Mouse (Mus musculus) stomach, embryonic 14.5 days (tissue): ENCODE data around the gene Dus3l. TPM values are rescaled to one million over a fixed set of nuclear protein-coding genes. Genes with fewer than 3 reads are reported as not detected.

Experiments
- ATAC-seq: fragments of 200-750 bp; cut with Nextera tagmentation; 2 replicates; pipeline ENCODE4 v1.8.0; 2017; ENCODE audit warnings: low read depth, moderate TSS enrichment; ENCODE audit not compliant: insufficient number of reproducible peaks, insufficient read depth, low FRiP score
- H3K27ac ChIP-seq: fragments of 300-500 bp; sonication (generic); 2 replicates; pipeline ENCODE4 v1.5.1; 2014; ENCODE audit warnings: mild to moderate bottlenecking, low read length, moderate library complexity, mixed read lengths
- H3K27me3 ChIP-seq: fragments of 300-500 bp; sonication (generic); 2 replicates; pipeline ENCODE4 v1.6.1; 2014; ENCODE audit warnings: low read length, control low read depth, mixed read lengths; ENCODE audit not compliant: control insufficient read depth, insufficient read depth
- H3K36me3 ChIP-seq: fragments of 300-500 bp; sonication (generic); 2 replicates; pipeline ENCODE4 v1.6.1; 2014; ENCODE audit warnings: mild to moderate bottlenecking, control low read depth, low read length, moderate library complexity, mixed read lengths; ENCODE audit not compliant: control insufficient read depth, insufficient read depth
- H3K4me1 ChIP-seq: fragments of 300-500 bp; sonication (generic); 2 replicates; pipeline ENCODE4 v1.6.1; 2014; ENCODE audit warnings: low read length, control low read depth, mixed read lengths; ENCODE audit not compliant: control insufficient read depth, insufficient read depth
- H3K4me2 ChIP-seq: fragments of 300-500 bp; sonication (generic); replicated peaks from 2 replicates; pipeline ENCODE4 v1.6.1; 2014; ENCODE audit warnings: low read depth, low read length, control low read depth
- H3K4me3 ChIP-seq: fragments of 300-500 bp; sonication (generic); 2 replicates; pipeline ENCODE4 v1.5.1; 2014; ENCODE audit warnings: low read depth, low read length, control low read depth
- H3K9ac ChIP-seq: fragments of 300-500 bp; sonication (generic); replicated peaks from 2 replicates; pipeline ENCODE4 v1.6.1; 2014; ENCODE audit warnings: low read depth, mild to moderate bottlenecking, control low read depth, low read length, moderate library complexity, mixed read lengths
- H3K9me3 ChIP-seq: fragments of 300-500 bp; sonication (generic); 2 replicates; pipeline ENCODE4 v1.6.1; 2016; ENCODE audit warnings: low read depth, low read length, control low read depth; ENCODE audit not compliant: control insufficient read depth
- WGBS: fragments of 180-500 bp; shearing (Covaris S2); extraction: QIAGEN DNeasy Blood & Tissue Kit; methylation state at CpG from one replicate; pipeline ENCODE4 v1.1.7; 2014; 5-methylcytosine and 5-hydroxymethylcytosine counted together
- polyA plus RNA-seq: library from polyadenylated mRNA; unstranded; fragments of >200 nt; fragmentation: Nextera tagmentation; extraction: Ambion mirVana; gene quantifications from 2 replicates; pipeline ENCODE4 v1.2.1, GENCODE M21; 2014

The Dus3l gene
- polyA plus RNA-seq, 1 experiment from 2014 or later: 46.3 TPM

- ATAC-seq: 0 out of 2 replicates have a peak, but pooled peaks have one; percentile 54
- Histone ChIP-seq H3K9ac (no peak overlapping the region), H3K27ac (no peak overlapping the region)
Measured at GRCm38 (mm10) chr17:56814316-56815056, 49.9 kb downstream of the Dus3l start.

GRCm38 (mm10) chr17:56815057-56815345 lies 50.4 kb downstream of the Dus3l start:
- Histone ChIP-seq H3K4me3 (no peak overlapping the region), H3K36me3 (no peaks in the 10 kb centered on the region), H3K9ac (no peak overlapping the region), H3K9me3 (no peaks in the 10 kb centered on the region), H3K27me3 (no peaks in the 10 kb centered on the region), H3K4me1 (peaks cover 9% of the 10 kb centered on the region), H3K27ac (no peak overlapping the region), H3K4me2 (no peak overlapping the region)
- 64% methylated on average over 3 of the region's 3 CpGs for WGBS
- no peak for ATAC-seq

More at GRCm38 (mm10) chr17:56814316-56815056, 49.9 kb downstream of the Dus3l start:
- no peak overlapping the region for H3K4me2 ChIP-seq
- H3K9me3 ChIP-seq: no peaks in the 10 kb centered on the region
- H3K27me3 ChIP-seq: no peaks in the 10 kb centered on the region
- H3K4me3 ChIP-seq: no peak overlapping the region
- peaks cover 11% of the 10 kb centered on the region for H3K4me1 ChIP-seq
- WGBS: 12% methylated on average over 24 of the region's 24 CpGs
- no peaks in the 10 kb centered on the region for H3K36me3 ChIP-seq

DNA sequence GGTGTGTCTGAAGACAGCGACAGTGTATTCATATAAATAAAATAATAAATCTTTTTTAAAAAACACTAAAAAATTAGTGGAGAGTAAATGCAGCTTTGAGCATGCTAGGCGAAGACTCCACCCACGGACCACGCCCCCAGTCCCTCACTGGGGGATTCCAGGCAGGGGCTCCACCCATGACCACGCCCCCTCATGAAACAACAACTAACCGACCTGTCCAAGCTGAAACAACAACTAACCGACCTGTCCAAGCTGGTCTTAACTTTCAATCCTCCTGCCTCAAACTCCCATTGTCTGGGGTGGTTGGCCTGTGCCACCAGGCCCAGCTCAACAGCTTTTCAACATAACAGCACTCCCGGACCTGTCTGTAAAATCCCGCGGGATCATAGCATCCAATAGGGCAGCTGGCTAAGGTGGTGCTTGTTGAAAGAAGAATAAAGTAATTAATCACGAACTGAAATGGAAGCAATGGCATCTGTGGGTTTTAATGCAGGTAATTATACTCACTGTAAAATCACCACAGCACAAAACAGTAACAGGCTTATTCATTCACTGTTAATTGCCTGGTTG lies 53.6 kb downstream of the Dus3l start:
- H3K4me1 ChIP-seq: no peaks in the 10 kb centered on the region; the same call in 1 of the 2 replicates
- H3K36me3 ChIP-seq: no peaks in the 10 kb centered on the region
- H3K27ac ChIP-seq: no peak overlapping the region
- no peaks in the 10 kb centered on the region for H3K27me3 ChIP-seq
- no peaks in the 10 kb centered on the region for H3K9me3 ChIP-seq
- H3K4me2 ChIP-seq: no peak overlapping the region
- WGBS: 36% methylated on average over 11 of the region's 11 CpGs
- no peak overlapping the region for H3K4me3 ChIP-seq
- H3K9ac ChIP-seq: no peak overlapping the region
- ATAC-seq: no peak

GRCm38 (mm10) chr17:56819032-56819545 lies 54.5 kb downstream of the Dus3l start:
- 63% methylated on average over 6 of the region's 6 CpGs for WGBS
- Histone ChIP-seq H3K4me1 (no peaks in the 10 kb centered on the region; the same call in 1 of the 2 replicates), H3K9me3 (no peaks in the 10 kb centered on the region), H3K27ac (no peak overlapping the region), H3K27me3 (no peaks in the 10 kb centered on the region), H3K4me2 (no peak overlapping the region), H3K9ac (no peak overlapping the region), H3K4me3 (no peak overlapping the region), H3K36me3 (no peaks in the 10 kb centered on the region)
- no peak for ATAC-seq

Other genes starting within 250 kb of the Dus3l start
- 11.9 and 13.1 TPM in 2 replicates for gene Gm20219, start 210.4 kb upstream of the Dus3l start, polyA plus RNA-seq
- 62.8 and 73.5 TPM in 2 replicates for gene Safb2, start 180.2 kb upstream of the Dus3l start, polyA plus RNA-seq
- 75.4 and 86.5 TPM in 2 replicates for gene Safb, start 179.9 kb upstream of the Dus3l start, polyA plus RNA-seq
- gene 2410015M20Rik, start 155.0 kb upstream of the Dus3l start, polyA plus RNA-seq: 259 and 261 TPM in 2 replicates
- 2,224 and 2,447 TPM in 2 replicates for gene Rpl36, start 151.3 kb upstream of the Dus3l start, polyA plus RNA-seq
- 49.3 and 51.3 TPM in 2 replicates for gene Lonp1, start 137.9 kb upstream of the Dus3l start, polyA plus RNA-seq
- gene Catsperd, start 136.6 kb upstream of the Dus3l start, polyA plus RNA-seq: 0.46 and 0.73 TPM in 2 replicates
- 86.5 and 94.9 TPM in 2 replicates for gene Ranbp3, start 91.5 kb upstream of the Dus3l start, polyA plus RNA-seq
- gene Ndufa11, start 47.0 kb upstream of the Dus3l start, polyA plus RNA-seq: 444 and 502 TPM in 2 replicates
- 31.3 and 31.7 TPM in 2 replicates for gene Vmac, start 46.7 kb upstream of the Dus3l start, polyA plus RNA-seq
- gene Nrtn, start 7.2 kb upstream of the Dus3l start, polyA plus RNA-seq: 14.1 and 14.4 TPM in 2 replicates
- 1.1 and 1.6 TPM in 2 replicates for gene Prr22, start 5.5 kb downstream of the Dus3l start, polyA plus RNA-seq
- gene Rfx2, start 66.3 kb downstream of the Dus3l start, polyA plus RNA-seq: 6.7 TPM in 2 replicates
- gene Acsbg2, start 109.7 kb downstream of the Dus3l start, polyA plus RNA-seq: not detected in 2 replicates
- 0.35 and 0.76 TPM in 2 replicates for gene 1700061G19Rik, start 110.7 kb downstream of the Dus3l start, polyA plus RNA-seq
- 26.8 and 29.6 TPM in 2 replicates for gene Mllt1, start 170.7 kb downstream of the Dus3l start, polyA plus RNA-seq
- not detected in 2 replicates for gene Acer1, start 217.4 kb downstream of the Dus3l start, polyA plus RNA-seq
- gene Clpp, start 225.5 kb downstream of the Dus3l start, polyA plus RNA-seq: 146 and 164 TPM in 2 replicates
- 41.8 and 43.7 TPM in 2 replicates for gene Alkbh7, start 232.6 kb downstream of the Dus3l start, polyA plus RNA-seq
- gene Pspn, start 235.3 kb downstream of the Dus3l start, polyA plus RNA-seq: 0.83 and 1.0 TPM in 2 replicates
- 56.3 and 59.8 TPM in 2 replicates for gene Gtf2f1, start 246.5 kb downstream of the Dus3l start, polyA plus RNA-seq
- 0.64 and 0.77 TPM in 2 replicates for gene Gm17949, start 246.7 kb downstream of the Dus3l start, polyA plus RNA-seq